In the genomic region with DNA sequence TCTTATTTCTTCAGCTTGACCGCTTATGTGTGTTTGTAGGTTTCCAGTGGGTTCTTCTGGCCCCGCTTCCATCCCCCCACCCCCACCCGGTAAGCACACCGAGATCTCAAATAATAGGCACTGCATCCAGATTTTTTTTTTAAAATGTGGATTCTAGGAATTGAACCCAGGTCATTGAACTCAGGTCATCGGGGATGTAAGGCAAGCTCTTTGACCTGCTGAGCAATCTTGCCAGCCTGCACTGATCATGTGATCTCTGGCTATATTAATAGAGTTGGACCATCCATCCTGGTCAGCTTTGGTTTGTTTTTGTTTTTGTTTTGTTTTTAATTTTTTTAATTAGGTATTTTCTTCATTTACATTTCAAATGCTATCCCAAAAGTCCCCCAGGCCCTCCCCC, we compare ENCODE assay signal across 22 mouse cellular contexts. TPM values are rescaled to one million over a fixed set of nuclear protein-coding genes. Genes with fewer than 3 reads are reported as not detected.
"Had no signal": no experiment of that assay in that cellular context is flagged by ENCODE, and none has a peak within 500 bp of the region (broad histone marks: within the 10 kb centered on the region; RNA-seq: fewer than 3 reads in every experiment).

No protein-coding gene starts in this region.

- H3K4me3 ChIP-seq: lung, embryonic 15.5 days; megakaryocyte, embryonic 14.5 days; midbrain, embryonic 13.5 days; midbrain, embryonic 15.5 days; neural tube, embryonic 12.5 days had no signal

- H3K36me3 ChIP-seq: lung, embryonic 15.5 days; midbrain, embryonic 15.5 days; neural tube, embryonic 12.5 days had no signal

- H3K4me2 ChIP-seq: lung, embryonic 15.5 days; midbrain, embryonic 11.5 days; midbrain, embryonic 13.5 days; midbrain, embryonic 15.5 days; neural tube, embryonic 12.5 days had no signal

- DNase-seq: lung, adult 2 months; lung, postnatal 14 days; lung, postnatal 36 days; retina, postnatal 1 day; right cerebral cortex, adult 18-20 months; right cerebral cortex, postnatal 25 days; right cerebral cortex, postnatal 4 days; spleen, adult 18-20 months; thymus, adult 18-20 months; thymus, postnatal 14 days; thymus, postnatal 36 days had no signal

- H3K9me3 ChIP-seq: lung, embryonic 15.5 days; midbrain, embryonic 13.5 days; midbrain, embryonic 15.5 days had no signal

- ATAC-seq: lung, postnatal 0 days; midbrain, embryonic 13.5 days; midbrain, embryonic 15.5 days had no signal

- H3K27me3 ChIP-seq: lung, embryonic 15.5 days; midbrain, embryonic 13.5 days; midbrain, embryonic 15.5 days; neural tube, embryonic 12.5 days had no signal

- H3K9ac ChIP-seq: lung, embryonic 15.5 days; midbrain, embryonic 13.5 days; midbrain, embryonic 15.5 days; neural tube, embryonic 12.5 days had no signal

- H3K27ac ChIP-seq: lung, embryonic 15.5 days; macrophage; midbrain, embryonic 13.5 days; midbrain, embryonic 15.5 days; neural tube, embryonic 12.5 days had no signal

RNA-seq across cellular contexts. Expression of a gene that starts 45.5 kb away (rescaled TPM):
- total RNA-seq: megakaryocyte progenitor cell, adult 5-6 weeks; monocyte, adult 5-6 weeks; neutrophil, adult 5-6 weeks had no signal
- polyA plus RNA-seq: macrophage had no signal
